Mouse (Mus musculus) limb, embryonic 11.5 days (tissue): ENCODE measurements around the gene Pitpnm2. TPM values are rescaled to one million over a fixed set of nuclear protein-coding genes. Genes with fewer than 3 reads are reported as not detected.

Experiments
- ATAC-seq: fragments of 200-750 bp; cut with Nextera tagmentation; 2 replicates; pipeline ENCODE4 v1.8.0; 2017; ENCODE audit warnings: low read depth; ENCODE audit not compliant: insufficient number of reproducible peaks, low FRiP score, low TSS enrichment
- DNase-seq: peaks from one replicate; pipeline ENCODE4 v3.0.0-alpha.2; 2015; ENCODE audit warnings: low spot score
- H3K27ac ChIP-seq: fragments of 300-500 bp; sonication (generic); replicated peaks from 2 replicates; pipeline ENCODE4 v1.5.1; 2014; ENCODE audit warnings: low read depth, mild to moderate bottlenecking, low read length
- H3K27me3 ChIP-seq: fragments of 300-500 bp; sonication (generic); 2 replicates; pipeline ENCODE4 v1.6.1; 2014; ENCODE audit warnings: mild to moderate bottlenecking, low read length, mixed read lengths; ENCODE audit not compliant: control insufficient read depth, insufficient read depth
- H3K36me3 ChIP-seq: fragments of 300-500 bp; sonication (generic); 2 replicates; pipeline ENCODE4 v1.6.1; 2014; ENCODE audit warnings: mild to moderate bottlenecking, low read length, moderate library complexity, mixed read lengths; ENCODE audit not compliant: control insufficient read depth, insufficient read depth
- H3K4me1 ChIP-seq: fragments of 300-500 bp; sonication (generic); 2 replicates; pipeline ENCODE4 v1.6.1; 2014; ENCODE audit warnings: low read length, mixed read lengths; ENCODE audit not compliant: control insufficient read depth, insufficient read depth
- H3K4me2 ChIP-seq: fragments of 300-500 bp; sonication (generic); 2 replicates; pipeline ENCODE4 v1.6.1; 2014; ENCODE audit warnings: low read depth, mild to moderate bottlenecking, moderate library complexity; ENCODE audit not compliant: severe bottlenecking
- H3K4me3 ChIP-seq: fragments of 300-500 bp; sonication (generic); 2 replicates; pipeline ENCODE4 v1.5.1; 2014; ENCODE audit warnings: low read depth, low read length
- H3K9ac ChIP-seq: fragments of 300-500 bp; sonication (generic); 2 replicates; pipeline ENCODE4 v1.6.1; 2014; ENCODE audit warnings: mild to moderate bottlenecking, low read length
- H3K9me3 ChIP-seq: fragments of 300-500 bp; sonication (generic); 2 replicates; pipeline ENCODE4 v1.6.1; 2016; ENCODE audit warnings: low read length; ENCODE audit not compliant: control insufficient read depth
- WGBS: fragments of 180-500 bp; shearing (Covaris S2); extraction: QIAGEN DNeasy Blood & Tissue Kit; methylation state at CpG from one replicate; pipeline ENCODE4 v1.1.7; 2014; 5-methylcytosine and 5-hydroxymethylcytosine counted together
- polyA plus RNA-seq: library from polyadenylated mRNA; unstranded; fragments of >200 nt; fragmentation: Nextera tagmentation; extraction: Ambion mirVana; gene quantifications from 2 replicates; pipeline ENCODE4 v1.2.1, GENCODE M21; 2014

Pitpnm2 gene
- polyA plus RNA-seq, 1 experiment from 2014 or later = 3.4 TPM

DNA sequence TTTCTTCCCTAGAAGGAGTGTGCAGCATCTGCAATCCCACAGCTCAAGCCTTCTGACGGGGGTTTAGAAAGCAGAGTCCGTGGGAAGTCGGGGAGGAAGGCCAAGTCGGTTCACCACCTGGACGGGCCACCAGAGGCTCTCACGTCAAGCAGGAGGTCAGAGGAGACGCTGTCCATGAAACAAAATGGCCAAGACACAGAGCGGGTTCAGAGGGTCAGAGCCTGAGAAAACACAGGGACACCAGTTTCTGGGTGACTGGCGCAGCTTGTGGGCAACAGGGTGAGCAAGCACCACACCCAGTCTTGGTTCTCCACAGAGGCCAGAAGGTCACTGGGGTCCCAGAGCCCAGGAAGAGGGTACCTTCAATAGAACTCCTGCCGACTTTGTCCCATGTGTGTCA lies 33.9 kb downstream of the Pitpnm2 start:
- Histone ChIP-seq H3K4me2 (no peak overlapping the region), H3K36me3 (no peaks in the 10 kb centered on the region), H3K9ac (no peak overlapping the region), H3K27ac (no peak overlapping the region), H3K9me3 (no peaks in the 10 kb centered on the region), H3K4me3 (no peak overlapping the region), H3K27me3 (no peaks in the 10 kb centered on the region), H3K4me1 (0 out of 2 replicates have a peak, but pooled peaks cover 4% of the 10 kb centered on the region)
- ATAC-seq (no peak), DNase-seq (no peak)
- 82% methylated on average over 10 of the region's 10 CpGs for WGBS

- DNase-seq = no peak
- H3K27me3 ChIP-seq = no peaks in the 10 kb centered on the region
- 88% methylated on average over 14 of the region's 14 CpGs for WGBS
- no peaks in the 10 kb centered on the region for H3K9me3 ChIP-seq
- H3K27ac ChIP-seq = no peak overlapping the region
- no peaks in the 10 kb centered on the region for H3K36me3 ChIP-seq
- no peak overlapping the region for H3K4me3 ChIP-seq
- H3K9ac ChIP-seq = no peak overlapping the region
- 0 out of 2 replicates have a peak, but pooled peaks cover 4% of the 10 kb centered on the region for H3K4me1 ChIP-seq
- no peak overlapping the region for H3K4me2 ChIP-seq
- ATAC-seq = no peak
These were observed 34.9 kb downstream of the Pitpnm2 start for GRCm38 (mm10) chr5:124214516-124215145.

- Histone ChIP-seq H3K36me3 (no peaks in the 10 kb centered on the region), H3K27me3 (no peaks in the 10 kb centered on the region), H3K4me2 (no peak overlapping the region), H3K4me1 (0 out of 2 replicates have a peak, but pooled peaks cover 4% of the 10 kb centered on the region), H3K27ac (no peak overlapping the region), H3K4me3 (no peak overlapping the region), H3K9me3 (no peaks in the 10 kb centered on the region), H3K9ac (no peak overlapping the region)
- no peak for ATAC-seq
- WGBS = 86% methylated on average over 13 of the region's 13 CpGs
- DNase-seq = no peak
These were observed 35.7 kb downstream of the Pitpnm2 start for GRCm38 (mm10) chr5:124213588-124214469.

DNA sequence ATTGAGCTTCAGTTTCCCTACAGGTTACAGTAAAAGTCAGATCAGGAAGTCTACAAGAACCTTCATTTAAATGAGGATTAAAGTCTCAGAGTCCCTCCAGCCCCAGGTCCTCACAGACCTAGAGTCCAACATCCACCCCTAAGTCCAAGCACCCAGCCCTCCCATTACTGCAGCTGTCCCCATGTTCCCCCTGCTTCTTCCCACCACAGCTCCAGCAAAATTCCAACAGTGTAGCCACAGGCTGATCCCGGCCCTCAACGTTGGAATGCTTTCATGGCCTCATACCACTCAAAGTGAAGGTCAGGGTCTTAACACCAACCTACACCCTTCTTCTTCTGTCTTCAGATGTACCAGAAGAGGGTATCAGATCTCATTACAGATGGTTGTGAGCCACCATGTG lies 37.9 kb downstream of the Pitpnm2 start:
- no peak overlapping the region for H3K9ac ChIP-seq
- no peak for ATAC-seq
- 82% methylated on average over 2 of the region's 2 CpGs for WGBS

DNA sequence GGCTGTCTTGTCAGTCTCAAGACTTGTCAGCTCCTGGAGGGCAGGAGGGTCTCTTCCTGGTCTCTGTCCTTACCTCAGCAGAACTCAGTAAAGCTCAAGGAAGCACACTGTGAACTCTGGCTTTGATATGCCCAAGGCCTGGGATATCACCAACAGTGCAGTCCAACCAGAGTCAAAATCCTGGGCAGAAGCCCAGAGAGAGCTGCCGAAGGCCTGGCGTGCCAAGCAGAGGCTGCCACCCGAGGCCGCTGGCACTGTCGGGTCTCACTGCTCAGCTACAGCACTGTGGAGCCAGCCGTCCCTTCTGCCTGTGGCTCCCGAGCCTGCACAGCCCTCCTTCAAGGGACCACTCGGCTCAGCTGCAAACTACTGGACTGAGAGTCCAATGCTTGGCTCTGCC lies 38.3 kb downstream of the Pitpnm2 start:
- no peaks in the 10 kb centered on the region for H3K27me3 ChIP-seq
- H3K4me1 ChIP-seq = peaks cover 14% of the 10 kb centered on the region
- ATAC-seq (no peak), DNase-seq (no peak)
- no peak overlapping the region for H3K4me3 ChIP-seq
- H3K36me3 ChIP-seq = no peaks in the 10 kb centered on the region
- no peak overlapping the region for H3K4me2 ChIP-seq
- no peak overlapping the region for H3K27ac ChIP-seq
- no peaks in the 10 kb centered on the region for H3K9me3 ChIP-seq
- 91% methylated on average over 8 of the region's 8 CpGs for WGBS
- H3K9ac ChIP-seq = no peak overlapping the region

More for the DNA sequence above, 37.9 kb downstream of the Pitpnm2 start:
- H3K9me3 ChIP-seq = no peaks in the 10 kb centered on the region
- DNase-seq = no peak
- no peak overlapping the region for H3K4me3 ChIP-seq
- peaks cover 10% of the 10 kb centered on the region for H3K4me1 ChIP-seq
- H3K36me3 ChIP-seq = no peaks in the 10 kb centered on the region
- H3K27ac ChIP-seq = no peak overlapping the region
- H3K27me3 ChIP-seq = no peaks in the 10 kb centered on the region
- H3K4me2 ChIP-seq = no peak overlapping the region

DNA sequence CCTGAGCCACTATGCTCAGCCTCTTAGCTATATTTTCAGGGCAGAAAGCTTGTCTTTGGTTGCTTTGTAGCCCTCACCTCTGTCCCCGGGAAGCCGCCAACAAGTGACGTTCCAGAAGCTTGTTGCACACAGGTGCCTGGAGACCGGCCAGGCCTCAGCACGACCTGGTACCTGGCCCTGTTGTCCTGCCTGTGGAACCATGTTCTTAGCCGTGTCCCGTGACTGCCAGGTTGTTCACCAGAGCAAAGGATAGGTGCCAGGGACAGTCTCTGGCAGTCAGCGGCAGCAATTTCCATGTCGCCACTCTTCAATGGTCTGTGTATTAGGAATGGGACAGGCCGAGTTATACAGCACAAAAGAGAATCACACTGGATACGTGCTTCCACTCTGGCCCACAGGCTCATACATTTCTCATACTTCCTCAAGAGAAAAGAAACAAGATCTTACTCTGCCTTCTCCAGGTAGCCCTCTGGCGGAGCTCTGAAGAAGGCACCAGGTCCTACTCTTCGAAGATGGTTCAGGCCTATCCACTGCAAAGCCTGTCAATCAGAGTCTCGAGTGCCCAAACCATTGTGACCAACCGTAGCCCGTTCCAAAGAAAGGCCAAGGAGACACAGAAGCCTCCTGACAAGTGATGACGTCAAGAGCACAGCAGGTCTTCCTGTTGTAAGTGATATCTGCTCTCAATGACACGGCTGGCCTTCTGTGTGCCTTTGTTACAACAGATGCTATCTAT lies 39.1 kb downstream of the Pitpnm2 start:
- Histone ChIP-seq H3K9ac (no peak overlapping the region), H3K27me3 (no peaks in the 10 kb centered on the region), H3K4me1 (peaks cover 14% of the 10 kb centered on the region), H3K27ac (no peak overlapping the region), H3K4me2 (no peak overlapping the region), H3K9me3 (no peaks in the 10 kb centered on the region), H3K4me3 (no peak overlapping the region), H3K36me3 (no peaks in the 10 kb centered on the region)
- no peak for DNase-seq
- no peak for ATAC-seq
- 85% methylated on average over 18 of the region's 18 CpGs for WGBS

GRCm38 (mm10) chr5:124209850-124210249 lies 39.7 kb downstream of the Pitpnm2 start:
- Histone ChIP-seq H3K4me3 (no peak overlapping the region), H3K4me2 (no peak overlapping the region), H3K9ac (no peak overlapping the region), H3K4me1 (peaks cover 11% of the 10 kb centered on the region), H3K27me3 (no peaks in the 10 kb centered on the region), H3K9me3 (no peaks in the 10 kb centered on the region), H3K27ac (no peak overlapping the region), H3K36me3 (no peaks in the 10 kb centered on the region)
- 62% methylated on average over 6 of the region's 6 CpGs for WGBS
- DNase-seq (no peak), ATAC-seq (no peak)

DNA sequence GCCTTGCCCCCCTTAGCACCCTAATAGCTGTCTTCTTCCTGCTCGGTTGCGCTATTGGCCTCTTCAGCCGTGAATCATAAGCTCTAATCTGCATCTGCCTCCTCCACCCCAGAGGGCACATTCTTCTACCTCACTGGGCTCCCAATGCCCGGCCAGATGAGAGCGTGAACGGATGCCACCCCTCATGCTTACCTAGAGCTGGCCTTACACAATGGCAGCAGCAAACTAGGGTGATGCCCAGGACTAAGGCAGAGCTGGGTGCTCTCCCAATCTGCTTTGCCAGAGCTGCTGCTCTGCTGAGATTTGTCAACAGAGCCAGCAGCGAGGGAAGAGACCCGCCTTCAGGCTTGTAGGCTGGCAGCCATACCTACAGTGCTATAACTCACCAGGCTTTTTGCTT lies 41.5 kb downstream of the Pitpnm2 start:
- Histone ChIP-seq H3K4me1 (peaks cover 10% of the 10 kb centered on the region), H3K9me3 (no peaks in the 10 kb centered on the region), H3K27me3 (no peaks in the 10 kb centered on the region), H3K9ac (no peak overlapping the region), H3K4me2 (no peak overlapping the region), H3K4me3 (no peak overlapping the region), H3K36me3 (no peaks in the 10 kb centered on the region), H3K27ac (no peak overlapping the region)
- 76% methylated on average over 8 of the region's 8 CpGs for WGBS
- ATAC-seq (no peak), DNase-seq (no peak)
